Mouse (Mus musculus) lung, postnatal 14 days (tissue): ENCODE measurements around the gene Tenm3.
"Not testable (repeated sequence)": the region's sequence is repeated elsewhere in the genome, so short reads cannot be mapped to it uniquely, and the experiment has no call there.

Experiments used
- DNase-seq: peaks from one replicate; pipeline ENCODE4 v3.0.0; 2021

Tenm3 gene

GRCm38 (mm10) chr8:48181000-48181399 is 662.8 kb downstream of the Tenm3 start:
- DNase-seq = no peak

GRCm38 (mm10) chr8:48180146-48180545 is 663.6 kb downstream of the Tenm3 start:
- DNase-seq = not testable (repeated sequence)

- no peak for DNase-seq
Measured at GRCm38 (mm10) chr8:48178993-48179392, 664.8 kb downstream of the Tenm3 start.

- no peak for DNase-seq
Measured at GRCm38 (mm10) chr8:48177876-48178275, 665.9 kb downstream of the Tenm3 start.
